Mouse (Mus musculus): ENCODE measurements around the gene Gm20708. TPM values are rescaled to one million over a fixed set of nuclear protein-coding genes. Genes with fewer than 3 reads are reported as not detected.

Gene Gm20708
- polyA plus RNA-seq (2015; fragmentation: Nextera tagmentation; extraction: Ambion mirVana), result 0.60 and 0.72 TPM in 2 replicates

GRCm38 (mm10) chr11:117809407-117810311, at the start of gene Gm20708, which contains the start of gene Syngr2:
Gm20708 (plus strand) TSS chr11:117809668.
Syngr2 (plus strand) TSS chr11:117809668.
- Histone ChIP-seq H3K4me1 (peaks cover 22% of the 10 kb centered on the region), H3K36me3 (peaks cover 30% of the 10 kb centered on the region), H3K27me3 (no peaks in the 10 kb centered on the region), H3K4me2 (replicated peaks) (peak within 1 kb of the TSS; percentile 100), H3K27ac (peak within 1 kb of the TSS; percentile 44), H3K4me3 (peak within 1 kb of the TSS; percentile 91), H3K9me3 (no peaks in the 10 kb centered on the region), H3K9ac (peak within 1 kb of the TSS; percentile 81)
- peak; percentile 77; the same call in 1 of the 2 replicates for ATAC-seq (ENCODE audit: low FRiP score, low read depth)
- under 1% methylated on average over 75 of the region's 75 CpGs for WGBS

GRCm38 (mm10) chr11:117760374-117761119, 48.9 kb upstream of the Gm20708 start:
- no peak overlapping the region for H3K9ac ChIP-seq
- H3K36me3 ChIP-seq, result peaks cover 94% of the 10 kb centered on the region
- H3K27ac ChIP-seq, result no peak overlapping the region
- H3K9me3 ChIP-seq, result no peaks in the 10 kb centered on the region
- H3K4me3 ChIP-seq, result no peak overlapping the region
- H3K4me2 ChIP-seq (replicated peaks), result no peak overlapping the region
- 93% methylated on average over 26 of the region's 26 CpGs for WGBS
- ATAC-seq (ENCODE audit: low FRiP score, low read depth), result no peak
- no peaks in the 10 kb centered on the region for H3K27me3 ChIP-seq
- no peaks in the 10 kb centered on the region for H3K4me1 ChIP-seq

- 91% methylated on average over 13 of the region's 13 CpGs for WGBS
- peaks cover 94% of the 10 kb centered on the region for H3K36me3 ChIP-seq
- no peak overlapping the region for H3K9ac ChIP-seq
- no peak overlapping the region for H3K4me3 ChIP-seq
- no peak for ATAC-seq (ENCODE audit: low FRiP score, low read depth)
- no peaks in the 10 kb centered on the region for H3K27me3 ChIP-seq
- H3K9me3 ChIP-seq, result no peaks in the 10 kb centered on the region
- H3K4me1 ChIP-seq, result no peaks in the 10 kb centered on the region
- H3K27ac ChIP-seq, result no peak overlapping the region
- no peak overlapping the region for H3K4me2 ChIP-seq (replicated peaks)
Measured at GRCm38 (mm10) chr11:117761801-117762200, 47.7 kb upstream of the Gm20708 start.

GRCm38 (mm10) chr11:117762246-117762645, 47.2 kb upstream of the Gm20708 start:
- H3K9ac ChIP-seq, result no peak overlapping the region
- no peaks in the 10 kb centered on the region for H3K9me3 ChIP-seq
- H3K27me3 ChIP-seq, result no peaks in the 10 kb centered on the region
- H3K4me2 ChIP-seq (replicated peaks), result no peak overlapping the region
- H3K4me1 ChIP-seq, result no peaks in the 10 kb centered on the region
- peaks cover 93% of the 10 kb centered on the region for H3K36me3 ChIP-seq
- WGBS, result 91% methylated on average over 12 of the region's 12 CpGs
- H3K27ac ChIP-seq, result no peak overlapping the region
- no peak overlapping the region for H3K4me3 ChIP-seq
- no peak for ATAC-seq (ENCODE audit: low FRiP score, low read depth)

GRCm38 (mm10) chr11:117764319-117764718, 45.1 kb upstream of the Gm20708 start:
- H3K36me3 ChIP-seq, result peaks cover 83% of the 10 kb centered on the region
- 81% methylated on average over 9 of the region's 9 CpGs for WGBS

GRCm38 (mm10) chr11:117765361-117765760, 44.1 kb upstream of the Gm20708 start:
- Histone ChIP-seq H3K9ac (no peak overlapping the region), H3K36me3 (peaks cover 78% of the 10 kb centered on the region), H3K27ac (no peak overlapping the region), H3K4me2 (replicated peaks) (no peak overlapping the region), H3K4me3 (no peak overlapping the region), H3K27me3 (no peaks in the 10 kb centered on the region), H3K4me1 (no peaks in the 10 kb centered on the region), H3K9me3 (no peaks in the 10 kb centered on the region)
- WGBS, result 94% methylated on average over 5 of the region's 5 CpGs
- peak; percentile 18; the same call in 1 of the 2 replicates for ATAC-seq (ENCODE audit: low FRiP score, low read depth)

More at GRCm38 (mm10) chr11:117764319-117764718, 45.1 kb upstream of the Gm20708 start:
- H3K9me3 ChIP-seq, result no peaks in the 10 kb centered on the region
- no peak overlapping the region for H3K9ac ChIP-seq
- no peak for ATAC-seq (ENCODE audit: low FRiP score, low read depth)
- H3K4me2 ChIP-seq (replicated peaks), result no peak overlapping the region
- H3K4me1 ChIP-seq, result no peaks in the 10 kb centered on the region
- no peak overlapping the region for H3K27ac ChIP-seq
- no peak overlapping the region for H3K4me3 ChIP-seq
- no peaks in the 10 kb centered on the region for H3K27me3 ChIP-seq

- no peak overlapping the region for H3K27ac ChIP-seq
- H3K4me3 ChIP-seq, result no peak overlapping the region
- no peak overlapping the region for H3K9ac ChIP-seq
- H3K27me3 ChIP-seq, result no peaks in the 10 kb centered on the region
- ATAC-seq (ENCODE audit: low FRiP score, low read depth), result no peak
- 91% methylated on average over 3 of the region's 3 CpGs for whole genome bisulfite sequencing
- H3K9me3 ChIP-seq, result no peaks in the 10 kb centered on the region
- H3K4me1 ChIP-seq, result no peaks in the 10 kb centered on the region
- H3K36me3 ChIP-seq, result peaks cover 71% of the 10 kb centered on the region
- H3K4me2 ChIP-seq (replicated peaks), result no peak overlapping the region
Measured at GRCm38 (mm10) chr11:117766275-117766674, 43.2 kb upstream of the Gm20708 start.

- H3K27ac ChIP-seq, result no peak overlapping the region
- 83% methylated on average over 20 of the region's 20 CpGs for WGBS
- no peak for ATAC-seq (ENCODE audit: low FRiP score, low read depth)
- H3K27me3 ChIP-seq, result no peaks in the 10 kb centered on the region
- no peaks in the 10 kb centered on the region for H3K9me3 ChIP-seq
- H3K4me1 ChIP-seq, result no peaks in the 10 kb centered on the region
- peaks cover 76% of the 10 kb centered on the region for H3K36me3 ChIP-seq
- no peak overlapping the region for H3K4me2 ChIP-seq (replicated peaks)
- no peak overlapping the region for H3K4me3 ChIP-seq
- no peak overlapping the region for H3K9ac ChIP-seq
Measured at GRCm38 (mm10) chr11:117768725-117769682, 40.5 kb upstream of the Gm20708 start.

GRCm38 (mm10) chr11:117769683-117770047, 39.8 kb upstream of the Gm20708 start:
- H3K27ac ChIP-seq, result no peak overlapping the region
- H3K36me3 ChIP-seq, result peaks cover 74% of the 10 kb centered on the region
- H3K4me2 ChIP-seq (replicated peaks), result no peak overlapping the region
- H3K4me1 ChIP-seq, result no peaks in the 10 kb centered on the region
- H3K4me3 ChIP-seq, result no peak overlapping the region
- H3K9me3 ChIP-seq, result no peaks in the 10 kb centered on the region
- no peak for ATAC-seq (ENCODE audit: low FRiP score, low read depth)
- H3K9ac ChIP-seq, result no peak overlapping the region
- 88% methylated on average over 7 of the region's 7 CpGs for WGBS
- H3K27me3 ChIP-seq, result no peaks in the 10 kb centered on the region

GRCm38 (mm10) chr11:117770407-117770806, 39.1 kb upstream of the Gm20708 start:
- ATAC-seq (ENCODE audit: low FRiP score, low read depth), result no peak
- H3K4me1 ChIP-seq, result no peaks in the 10 kb centered on the region
- H3K36me3 ChIP-seq, result peaks cover 74% of the 10 kb centered on the region
- no peak overlapping the region for H3K4me3 ChIP-seq
- H3K9ac ChIP-seq, result no peak overlapping the region
- H3K27me3 ChIP-seq, result no peaks in the 10 kb centered on the region
- no peak overlapping the region for H3K27ac ChIP-seq
- WGBS, result 86% methylated on average over 10 of the region's 10 CpGs
- no peaks in the 10 kb centered on the region for H3K9me3 ChIP-seq
- no peak overlapping the region for H3K4me2 ChIP-seq (replicated peaks)

GRCm38 (mm10) chr11:117772352-117772751, 37.1 kb upstream of the Gm20708 start:
- WGBS, result 96% methylated on average over 7 of the region's 7 CpGs
- peaks cover 72% of the 10 kb centered on the region for H3K36me3 ChIP-seq
- ATAC-seq (ENCODE audit: low FRiP score, low read depth), result no peak
- H3K4me2 ChIP-seq (replicated peaks), result no peak overlapping the region
- H3K27ac ChIP-seq, result no peak overlapping the region
- H3K27me3 ChIP-seq, result no peaks in the 10 kb centered on the region
- no peaks in the 10 kb centered on the region for H3K9me3 ChIP-seq
- no peak overlapping the region for H3K4me3 ChIP-seq
- H3K4me1 ChIP-seq, result no peaks in the 10 kb centered on the region
- H3K9ac ChIP-seq, result no peak overlapping the region

Data from limb, embryonic 13.5 days (tissue).